Mouse (Mus musculus) embryonic facial prominence, embryonic 11.5 days (tissue): ENCODE measurements around the gene Manbal. TPM values are rescaled to one million over a fixed set of nuclear protein-coding genes. Genes with fewer than 3 reads are reported as not detected.

Experiments used
- ATAC-seq: fragments of 200-750 bp; cut with Nextera tagmentation; replicated peaks from 2 replicates; pipeline ENCODE4 v1.8.0; 2017; ENCODE audit warnings: low read depth; ENCODE audit not compliant: insufficient number of reproducible peaks, low FRiP score, low TSS enrichment
- DNase-seq: peaks from one replicate; pipeline ENCODE4 v3.0.0-alpha.2; 2015; ENCODE audit warnings: low spot score
- H3K27ac ChIP-seq: fragments of 300-500 bp; sonication (generic); replicated peaks from 2 replicates; pipeline ENCODE4 v1.5.1; 2014; ENCODE audit warnings: mild to moderate bottlenecking, low read depth, low read length, control low read depth
- H3K27me3 ChIP-seq: fragments of 300-500 bp; sonication (generic); 2 replicates; pipeline ENCODE4 v1.6.1; 2014; ENCODE audit warnings: mild to moderate bottlenecking, low read length, moderate library complexity, mixed read lengths; ENCODE audit not compliant: control insufficient read depth, insufficient read depth
- H3K36me3 ChIP-seq: fragments of 300-500 bp; sonication (generic); replicated peaks from 2 replicates; pipeline ENCODE4 v1.6.1; 2014; ENCODE audit warnings: low read depth, mild to moderate bottlenecking, low read length, moderate library complexity, mixed read lengths; ENCODE audit not compliant: control insufficient read depth, insufficient read depth
- H3K4me1 ChIP-seq: fragments of 300-500 bp; sonication (generic); 2 replicates; pipeline ENCODE4 v1.6.1; 2014; ENCODE audit warnings: low read length, mixed read lengths; ENCODE audit not compliant: control insufficient read depth, insufficient read depth
- H3K4me2 ChIP-seq: fragments of 300-500 bp; sonication (generic); 2 replicates; pipeline ENCODE4 v1.6.1; 2014; ENCODE audit warnings: low read depth, mild to moderate bottlenecking, control low read depth, low read length, moderate library complexity
- H3K4me3 ChIP-seq: fragments of 300-500 bp; sonication (generic); 2 replicates; pipeline ENCODE4 v1.5.1; 2014; ENCODE audit warnings: low read depth, low read length, control low read depth
- H3K9ac ChIP-seq: fragments of 300-500 bp; sonication (generic); replicated peaks from 2 replicates; pipeline ENCODE4 v1.6.1; 2014; ENCODE audit warnings: mild to moderate bottlenecking, control low read depth, low read length
- H3K9me3 ChIP-seq: fragments of 300-500 bp; sonication (generic); replicated peaks from 2 replicates; pipeline ENCODE4 v1.6.1; 2016; ENCODE audit warnings: mild to moderate bottlenecking, low read length, inconsistent platforms, mixed read lengths; ENCODE audit not compliant: control insufficient read depth
- WGBS: fragments of 180-500 bp; shearing (Covaris S2); extraction: QIAGEN DNeasy Blood & Tissue Kit; methylation state at CpG from one replicate; pipeline ENCODE4 v1.1.7; 2014; 5-methylcytosine and 5-hydroxymethylcytosine counted together
- polyA plus RNA-seq: library from polyadenylated mRNA; unstranded; fragments of >200 nt; fragmentation: Nextera tagmentation; extraction: Ambion mirVana; gene quantifications from 2 replicates; pipeline ENCODE4 v1.2.1, GENCODE M21; 2014

The Manbal gene
- polyA plus RNA-seq = 33.4 and 38.5 TPM in 2 replicates

DNA sequence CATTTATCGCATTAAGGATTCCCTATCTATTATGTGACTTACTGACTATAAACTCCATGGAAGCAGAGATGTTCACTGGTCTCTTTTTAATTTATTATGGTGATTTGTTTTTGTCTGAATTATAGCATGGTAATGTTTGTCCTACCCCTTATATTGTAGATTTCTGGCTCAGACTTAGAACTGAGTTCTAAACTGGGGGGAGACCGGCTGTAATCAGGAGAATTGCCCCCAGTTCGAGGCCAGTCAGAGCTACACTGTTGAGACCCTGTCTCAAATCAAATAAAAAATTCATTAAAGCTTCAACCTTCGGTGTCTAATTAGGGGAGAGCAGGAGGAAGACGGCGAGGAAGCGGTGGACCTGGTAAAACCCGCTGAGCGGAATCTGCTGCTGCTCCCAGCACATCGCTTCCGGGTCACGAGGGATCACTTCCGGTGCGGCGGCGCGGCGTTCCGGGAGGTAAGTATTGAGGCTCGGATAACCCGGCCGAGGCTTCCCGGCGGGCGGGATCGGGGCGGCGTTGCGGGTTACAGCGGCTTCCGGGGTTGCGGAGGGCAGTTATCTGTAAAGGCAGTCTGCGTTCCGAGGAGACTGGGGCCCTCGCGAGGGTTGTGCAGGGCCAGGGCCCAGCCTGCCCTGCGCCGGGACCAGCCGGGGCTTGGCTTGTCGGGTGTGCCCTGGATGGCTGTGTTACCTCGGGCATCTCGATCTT lies at the start of gene Manbal:
Gene Manbal (plus strand): TSS at position 411 of the 710 bp plus-strand sequence.
- DNase-seq = peak; percentile 93
- no peaks in the 10 kb centered on the region; the same call in 1 of the 2 replicates for H3K4me1 ChIP-seq
- peak within 1 kb of the TSS; percentile 70 for H3K4me2 ChIP-seq
- peak; percentile 87 for ATAC-seq
- peak within 1 kb of the TSS; percentile 96 for H3K9ac ChIP-seq
- H3K9me3 ChIP-seq = no peaks in the 10 kb centered on the region
- peak within 1 kb of the TSS; percentile 74 for H3K27ac ChIP-seq
- no peaks in the 10 kb centered on the region for H3K27me3 ChIP-seq
- 5% methylated on average over 42 of the region's 42 CpGs for WGBS
- H3K4me3 ChIP-seq = peak within 1 kb of the TSS; percentile 85
- no peaks in the 10 kb centered on the region for H3K36me3 ChIP-seq

GRCm38 (mm10) chr2:157320135-157320534 lies 47.3 kb upstream of the Manbal start:
- ATAC-seq = no peak
- no peak for DNase-seq
- Histone ChIP-seq H3K4me2 (no peak overlapping the region), H3K4me3 (no peak overlapping the region), H3K36me3 (peaks cover 17% of the 10 kb centered on the region), H3K27ac (no peak overlapping the region), H3K4me1 (no peaks in the 10 kb centered on the region), H3K9me3 (no peaks in the 10 kb centered on the region), H3K27me3 (no peaks in the 10 kb centered on the region), H3K9ac (no peak overlapping the region)
- WGBS = 69% methylated on average over 8 of the region's 8 CpGs

DNA sequence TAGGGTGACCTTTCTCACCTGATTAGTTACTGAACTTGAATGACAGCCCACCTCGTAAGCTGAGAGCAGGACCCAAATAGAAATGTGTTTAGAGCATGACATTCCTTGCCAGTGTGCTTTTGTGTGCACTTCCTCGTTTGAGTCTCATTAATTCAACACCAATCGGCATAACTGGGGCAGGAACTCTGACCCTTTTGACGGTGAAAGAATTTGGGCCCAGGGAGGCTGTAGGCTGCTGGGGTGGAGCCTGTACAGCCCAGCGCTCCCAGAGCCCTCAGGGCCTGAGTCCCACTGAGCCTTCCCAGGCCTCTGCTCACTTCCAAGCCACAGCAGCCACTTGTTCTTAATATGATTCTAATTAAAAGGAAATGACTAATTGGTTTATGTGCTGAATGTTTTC lies 46.5 kb upstream of the Manbal start:
- no peak for DNase-seq
- no peak overlapping the region for H3K9ac ChIP-seq
- no peaks in the 10 kb centered on the region for H3K27me3 ChIP-seq
- ATAC-seq = no peak; the same call in 1 of the 2 replicates
- no peaks in the 10 kb centered on the region for H3K9me3 ChIP-seq
- H3K36me3 ChIP-seq = peaks cover 20% of the 10 kb centered on the region
- WGBS = 31% methylated on average over 5 of the region's 5 CpGs
- no peak overlapping the region for H3K4me2 ChIP-seq
- no peak overlapping the region for H3K4me3 ChIP-seq
- no peak overlapping the region for H3K27ac ChIP-seq
- no peaks in the 10 kb centered on the region for H3K4me1 ChIP-seq

- Histone ChIP-seq H3K27me3 (no peaks in the 10 kb centered on the region), H3K27ac (no peak overlapping the region), H3K9me3 (no peaks in the 10 kb centered on the region), H3K4me1 (no peaks in the 10 kb centered on the region), H3K9ac (no peak overlapping the region), H3K36me3 (peaks cover 21% of the 10 kb centered on the region), H3K4me2 (no peak overlapping the region), H3K4me3 (no peak overlapping the region)
- ATAC-seq (no peak), DNase-seq (no peak)
- WGBS = 91% methylated on average over 5 of the region's 5 CpGs
Observed at GRCm38 (mm10) chr2:157322029-157322766, 45.2 kb upstream of the Manbal start.

- Histone ChIP-seq H3K9ac (no peak overlapping the region), H3K36me3 (peaks cover 18% of the 10 kb centered on the region), H3K9me3 (no peaks in the 10 kb centered on the region), H3K27ac (no peak overlapping the region), H3K4me2 (no peak overlapping the region), H3K4me3 (no peak overlapping the region), H3K4me1 (no peaks in the 10 kb centered on the region), H3K27me3 (no peaks in the 10 kb centered on the region)
- DNase-seq (no peak), ATAC-seq (no peak)
- WGBS = 90% methylated on average over 2 of the region's 2 CpGs
Observed at GRCm38 (mm10) chr2:157325238-157325637, 42.2 kb upstream of the Manbal start.

DNA sequence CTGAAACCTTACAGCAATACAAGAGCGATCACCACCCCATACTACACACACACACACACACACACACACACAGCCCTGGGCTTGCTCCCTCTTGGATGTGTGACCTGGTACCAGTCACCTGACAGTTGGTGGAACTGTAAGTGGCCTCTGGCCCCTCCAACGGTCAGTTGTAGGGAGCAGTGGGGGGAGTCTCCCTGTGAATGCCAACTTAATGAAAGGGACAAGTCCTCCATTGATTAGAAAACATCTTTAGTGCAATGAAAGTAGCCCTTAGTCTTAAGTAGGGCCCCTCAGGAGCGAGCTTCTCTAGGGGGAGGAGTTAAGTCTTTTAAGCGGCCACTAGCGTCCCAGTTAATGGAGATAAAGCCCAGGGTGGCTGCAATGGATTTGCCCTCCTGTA lies 39.3 kb upstream of the Manbal start:
- Histone ChIP-seq H3K4me3 (no peak overlapping the region), H3K4me2 (no peak overlapping the region), H3K4me1 (no peaks in the 10 kb centered on the region), H3K27me3 (no peaks in the 10 kb centered on the region), H3K9me3 (no peaks in the 10 kb centered on the region), H3K36me3 (peaks cover 10% of the 10 kb centered on the region), H3K27ac (no peak overlapping the region; the same call in 1 of the 2 replicates), H3K9ac (no peak overlapping the region)
- ATAC-seq (peak; percentile 55), DNase-seq (no peak)
- 33% methylated on average over 5 of the region's 5 CpGs for WGBS

DNA sequence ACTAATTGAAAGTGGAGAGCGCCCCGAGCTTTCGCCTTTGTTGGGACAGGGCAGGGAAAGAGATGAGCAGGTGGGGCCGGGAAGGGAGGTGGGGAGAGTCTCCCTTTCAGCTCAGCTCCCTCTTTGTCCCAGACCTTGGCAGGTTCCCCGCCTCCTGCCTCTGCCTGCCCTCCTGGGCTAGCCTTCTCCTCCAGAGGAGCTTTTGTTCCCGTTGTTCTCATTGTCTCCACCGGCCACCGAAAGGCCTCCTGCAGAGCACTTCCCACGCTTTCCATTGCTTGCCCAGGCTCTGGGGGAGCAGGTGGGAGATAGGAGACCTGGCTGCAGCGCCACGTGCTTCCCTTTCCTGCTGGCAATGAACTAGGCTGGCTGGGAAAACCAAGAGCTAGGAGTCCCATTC lies 38.8 kb upstream of the Manbal start:
- H3K9ac ChIP-seq = no peak overlapping the region; the same call in 1 of the 2 replicates
- H3K4me1 ChIP-seq = no peaks in the 10 kb centered on the region
- DNase-seq = peak; percentile 58
- ATAC-seq = peak; percentile 62
- peaks cover 9% of the 10 kb centered on the region for H3K36me3 ChIP-seq
- H3K27me3 ChIP-seq = no peaks in the 10 kb centered on the region
- no peaks in the 10 kb centered on the region for H3K9me3 ChIP-seq
- H3K4me2 ChIP-seq = no peak overlapping the region
- no peak overlapping the region for H3K4me3 ChIP-seq
- no peak overlapping the region; the same call in 1 of the 2 replicates for H3K27ac ChIP-seq
- WGBS = 22% methylated on average over 11 of the region's 11 CpGs

- no peak for ATAC-seq
- 75% methylated on average over 5 of the region's 5 CpGs for WGBS
- H3K27ac ChIP-seq = no peak overlapping the region
- no peaks in the 10 kb centered on the region for H3K9me3 ChIP-seq
- peak; percentile 61 for DNase-seq
- H3K4me2 ChIP-seq = no peak overlapping the region
- H3K4me3 ChIP-seq = no peak overlapping the region
- H3K27me3 ChIP-seq = no peaks in the 10 kb centered on the region
- no peaks in the 10 kb centered on the region; the same call in 1 of the 2 replicates for H3K36me3 ChIP-seq
- no peak overlapping the region for H3K9ac ChIP-seq
- H3K4me1 ChIP-seq = no peaks in the 10 kb centered on the region
Observed at GRCm38 (mm10) chr2:157332059-157332458, 35.3 kb upstream of the Manbal start.
